Mouse (Mus musculus) right cerebral cortex, adult 18-20 months (tissue): ENCODE data around the gene Bahcc1.

Experiments used
- DNase-seq: peaks from one replicate; pipeline ENCODE4 v3.0.0; 2022; ENCODE audit warnings: mixed read lengths

The Bahcc1 gene

GRCm38 (mm10) chr11:120248160-120248793, 15.5 kb downstream of the Bahcc1 start:
- DNase-seq = no peak

DNA sequence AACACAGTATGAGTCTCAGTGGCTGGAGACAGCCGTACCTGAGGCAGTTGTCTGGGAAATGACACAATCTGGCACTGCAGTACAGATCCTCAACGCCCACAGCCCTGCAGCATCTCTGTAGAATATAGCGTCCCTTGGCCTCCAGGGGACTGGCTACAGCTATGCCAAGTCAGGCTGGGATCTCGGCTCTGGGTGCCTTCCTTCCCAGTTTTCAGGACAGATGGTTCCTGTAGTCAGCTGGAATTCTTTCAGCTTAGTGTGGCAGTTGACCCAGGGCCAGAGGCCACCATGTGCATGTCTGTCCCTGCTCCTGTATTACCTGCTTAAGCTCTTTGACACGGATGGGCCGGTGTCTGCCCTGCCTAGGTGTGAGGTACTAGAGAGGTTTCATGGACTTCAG, 16.2 kb downstream of the Bahcc1 start:
- no peak for DNase-seq

DNA sequence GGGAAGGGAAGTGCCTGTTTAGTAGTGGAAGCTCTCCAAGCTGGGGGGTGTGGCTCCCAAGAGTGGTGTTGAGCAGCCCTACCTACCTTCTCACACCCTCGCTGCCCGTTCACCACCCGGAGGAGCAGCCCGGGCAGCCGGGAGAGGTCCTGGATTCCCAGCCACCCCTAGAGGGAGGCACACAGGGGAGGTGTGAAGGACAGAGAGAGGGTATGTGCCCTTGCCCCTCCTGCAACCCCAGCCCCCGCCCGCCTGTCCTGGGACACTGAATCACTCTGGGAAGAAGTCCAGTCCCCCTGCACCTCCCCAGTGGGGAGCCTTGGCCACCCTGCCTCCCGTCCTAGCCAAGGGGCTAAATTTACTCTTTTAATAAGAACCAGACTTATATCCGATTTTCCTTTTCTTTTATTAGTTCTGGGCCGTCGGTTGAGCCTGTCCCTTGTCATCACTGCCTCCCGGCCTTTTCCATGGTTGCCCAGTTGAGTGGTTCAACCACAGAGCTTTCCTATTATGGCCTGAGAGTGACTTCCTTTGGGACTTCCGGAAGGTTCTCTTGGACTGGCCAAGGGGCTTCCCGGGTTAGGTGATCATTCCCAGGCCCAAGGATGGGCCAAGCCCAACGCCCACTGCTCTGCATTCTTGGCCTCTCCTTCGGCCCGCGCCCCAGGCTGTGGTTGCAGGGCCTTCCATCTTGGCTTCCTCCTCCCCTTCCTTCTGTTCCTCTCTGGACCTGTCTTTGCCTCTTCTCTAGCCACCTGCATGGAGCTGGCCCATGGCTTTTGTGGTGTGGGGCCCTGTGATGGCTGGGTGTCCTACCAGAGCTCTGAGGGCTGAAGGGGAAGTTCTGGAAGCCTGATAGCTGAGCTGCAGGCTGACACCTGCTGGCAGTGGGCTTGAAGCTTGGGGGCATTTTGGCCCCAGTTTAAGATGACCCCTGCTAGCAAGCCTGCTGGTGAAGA, 18.5 kb downstream of the Bahcc1 start:
- DNase-seq = no peak

GRCm38 (mm10) chr11:120251950-120252308, 19.2 kb downstream of the Bahcc1 start:
- DNase-seq = no peak

- DNase-seq = no peak
Measured at GRCm38 (mm10) chr11:120252398-120252797, 19.7 kb downstream of the Bahcc1 start.

DNA sequence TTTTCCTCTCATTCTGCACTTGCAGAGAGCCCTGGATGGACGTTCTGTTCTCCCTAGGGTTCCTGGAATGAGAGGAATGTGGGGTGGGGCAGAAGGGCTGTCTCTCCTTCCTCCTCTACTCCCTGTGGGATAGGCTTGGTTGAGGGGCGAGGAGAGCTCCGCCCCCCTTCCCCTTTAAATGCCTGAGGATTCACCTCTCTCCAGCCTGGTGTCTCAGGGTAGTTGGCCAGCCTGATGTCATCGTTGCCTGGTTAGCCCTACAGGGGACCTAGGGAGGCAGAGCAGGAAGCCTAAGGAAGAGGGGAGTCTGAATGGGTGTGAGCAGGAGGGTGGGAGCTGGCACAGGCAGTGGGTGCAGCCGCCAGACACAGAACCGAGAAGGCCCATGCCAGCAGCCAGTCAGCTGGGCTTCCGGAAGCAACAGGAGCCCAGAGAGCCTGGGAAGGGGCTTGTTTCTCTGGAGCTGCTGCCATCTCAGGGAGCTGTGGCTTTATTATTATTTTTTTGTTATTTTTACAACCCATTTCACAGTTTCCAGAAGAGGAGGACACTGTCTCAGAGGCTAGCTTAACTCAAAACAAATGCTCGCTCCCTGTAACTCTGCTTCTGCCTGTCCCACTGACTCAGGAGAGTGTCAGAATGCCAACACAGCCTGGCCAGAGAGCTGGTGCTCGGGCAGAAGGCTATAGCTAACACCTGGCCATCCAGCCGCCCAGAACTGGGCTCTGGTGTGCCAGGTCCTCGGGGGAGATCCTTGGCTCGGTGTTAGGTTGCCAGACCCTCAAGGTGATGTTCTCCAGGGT, 20.3 kb downstream of the Bahcc1 start:
- DNase-seq = no peak

DNA sequence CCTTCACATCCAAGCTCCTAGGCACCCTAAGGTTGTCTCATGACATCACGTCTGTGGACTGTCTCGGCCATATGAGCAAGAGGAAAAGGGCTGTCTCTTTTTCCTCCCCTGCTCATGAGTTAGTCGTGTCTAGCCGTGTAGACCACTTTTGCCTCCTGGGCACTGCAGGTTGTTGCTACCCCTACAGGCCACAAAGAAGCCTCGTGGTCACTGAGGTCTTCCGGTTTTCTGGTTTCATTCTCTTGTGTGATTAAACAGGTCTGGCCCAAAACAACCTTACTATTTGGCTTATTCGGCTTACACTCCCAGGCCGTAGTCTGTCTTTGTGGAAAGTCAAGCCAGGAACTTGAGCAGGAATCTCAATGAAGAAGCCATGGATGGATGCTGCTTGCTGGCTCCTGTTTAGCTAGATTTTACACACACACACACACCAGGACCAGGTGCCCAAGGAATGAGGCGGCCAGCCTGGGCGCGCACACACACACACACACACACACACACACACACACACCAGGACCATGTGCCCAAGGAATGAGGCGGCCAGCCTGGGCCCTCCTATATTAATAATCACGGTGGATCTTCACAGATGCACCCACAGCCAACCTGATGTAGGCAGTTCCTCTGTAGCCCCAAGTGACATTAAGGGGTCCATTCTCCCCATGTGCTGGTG, 21.0 kb downstream of the Bahcc1 start:
- DNase-seq = no peak

DNA sequence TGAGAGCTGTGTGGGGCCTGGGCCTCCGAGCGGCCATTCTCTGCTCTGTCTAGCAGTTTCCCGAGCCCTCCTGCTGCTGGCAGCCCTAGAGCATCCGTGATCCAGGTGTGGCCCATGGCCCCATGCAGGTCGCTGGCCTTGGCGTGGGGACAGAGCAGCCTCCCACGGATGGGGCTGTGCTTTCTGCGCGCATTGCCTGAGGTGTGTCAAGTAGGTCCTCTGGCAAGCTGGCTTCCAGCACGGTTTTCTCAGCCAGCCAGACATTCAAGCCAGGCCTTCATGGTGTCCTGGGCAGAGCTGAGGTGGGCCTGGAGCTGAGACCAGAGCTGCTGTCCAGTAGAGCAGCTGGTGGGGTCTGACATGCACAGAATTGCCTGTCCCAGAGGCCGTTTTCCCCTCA, 21.7 kb downstream of the Bahcc1 start:
- no peak for DNase-seq

- peak; percentile 67 for DNase-seq
Measured at GRCm38 (mm10) chr11:120255038-120255437, 22.3 kb downstream of the Bahcc1 start.

GRCm38 (mm10) chr11:120255499-120255898, 22.8 kb downstream of the Bahcc1 start:
- no peak for DNase-seq

DNA sequence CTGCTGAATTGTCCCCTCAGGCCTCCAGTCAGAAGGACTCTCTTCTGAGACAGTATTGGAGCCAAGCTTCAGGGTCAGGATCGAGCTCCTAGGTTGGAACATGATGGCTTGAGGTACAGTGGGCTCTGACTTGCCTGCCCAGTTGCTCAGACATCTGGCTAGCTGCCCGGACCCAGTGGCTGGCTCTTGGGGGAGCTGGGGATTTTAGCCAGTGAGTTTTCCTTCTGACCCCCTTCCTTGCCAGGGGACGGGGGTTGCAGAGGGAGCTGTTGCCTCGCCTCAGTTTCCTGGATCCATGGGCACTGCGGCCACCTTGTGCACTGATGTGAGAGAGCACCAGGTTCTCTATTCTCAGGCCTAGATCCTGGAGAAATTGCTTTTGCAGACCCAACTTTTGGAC, 23.4 kb downstream of the Bahcc1 start:
- DNase-seq = no peak

- DNase-seq = no peak
Measured at GRCm38 (mm10) chr11:120256543-120256942, 23.8 kb downstream of the Bahcc1 start.

DNA sequence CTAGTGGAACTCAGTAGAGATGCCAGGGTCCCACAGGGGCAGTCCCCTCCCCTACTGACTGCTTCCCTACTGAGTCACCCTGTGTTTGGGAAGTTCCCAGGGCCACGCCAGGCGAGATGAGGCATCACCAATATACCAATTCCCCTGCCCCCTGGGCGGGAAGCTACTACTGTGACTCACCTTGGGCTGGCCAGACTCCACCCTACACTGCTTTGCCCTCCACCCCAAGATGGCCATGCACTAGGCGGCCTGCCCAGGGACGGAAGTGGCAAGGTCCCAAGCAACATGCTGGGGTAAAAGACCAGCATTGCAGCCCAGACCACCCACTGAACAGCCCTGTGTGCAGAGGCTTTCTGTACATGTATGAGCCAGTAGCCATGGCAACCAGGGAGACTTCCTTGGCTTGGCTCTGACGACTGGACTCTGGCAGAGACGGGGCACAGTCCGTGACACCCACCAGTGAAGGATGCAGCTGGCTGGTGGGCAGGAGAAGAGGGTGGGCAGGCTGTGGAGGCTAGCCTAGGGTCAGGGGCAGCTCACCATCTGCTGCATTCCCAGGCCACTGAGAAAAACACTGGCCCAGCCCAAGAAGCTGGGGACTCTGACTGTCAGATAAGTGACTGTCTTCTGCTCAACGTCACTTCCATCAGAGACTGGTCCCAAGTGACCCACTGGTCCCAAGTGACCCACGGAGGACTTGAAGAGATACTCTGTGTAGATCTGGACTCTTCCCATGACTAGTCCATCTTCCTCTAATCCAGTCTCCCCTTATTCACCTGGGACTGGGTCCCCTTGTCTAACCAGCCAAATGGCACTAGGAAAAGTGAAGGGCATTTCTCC, 24.5 kb downstream of the Bahcc1 start:
- DNase-seq = no peak

DNA sequence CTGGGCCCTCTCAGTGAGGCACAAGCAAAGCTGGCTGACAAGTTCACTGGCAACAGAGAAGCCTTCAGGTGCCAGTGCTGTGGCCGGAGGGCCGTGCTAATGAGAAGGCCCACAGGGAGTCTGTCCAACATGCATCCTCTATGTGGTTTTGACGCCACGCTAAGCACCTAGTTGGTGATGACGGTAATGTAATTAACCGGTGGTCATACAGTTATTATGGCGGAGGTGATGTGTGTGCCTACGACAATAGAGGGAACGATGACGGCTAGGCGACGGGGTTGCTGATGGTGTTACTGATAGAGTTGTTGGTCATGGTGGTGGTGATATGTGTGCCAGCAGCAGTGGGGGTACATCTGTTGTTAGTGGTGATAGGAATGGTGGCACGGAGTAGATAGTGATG, 25.2 kb downstream of the Bahcc1 start:
- DNase-seq = no peak

GRCm38 (mm10) chr11:120258896-120259689, 26.3 kb downstream of the Bahcc1 start:
- DNase-seq = no peak

DNA sequence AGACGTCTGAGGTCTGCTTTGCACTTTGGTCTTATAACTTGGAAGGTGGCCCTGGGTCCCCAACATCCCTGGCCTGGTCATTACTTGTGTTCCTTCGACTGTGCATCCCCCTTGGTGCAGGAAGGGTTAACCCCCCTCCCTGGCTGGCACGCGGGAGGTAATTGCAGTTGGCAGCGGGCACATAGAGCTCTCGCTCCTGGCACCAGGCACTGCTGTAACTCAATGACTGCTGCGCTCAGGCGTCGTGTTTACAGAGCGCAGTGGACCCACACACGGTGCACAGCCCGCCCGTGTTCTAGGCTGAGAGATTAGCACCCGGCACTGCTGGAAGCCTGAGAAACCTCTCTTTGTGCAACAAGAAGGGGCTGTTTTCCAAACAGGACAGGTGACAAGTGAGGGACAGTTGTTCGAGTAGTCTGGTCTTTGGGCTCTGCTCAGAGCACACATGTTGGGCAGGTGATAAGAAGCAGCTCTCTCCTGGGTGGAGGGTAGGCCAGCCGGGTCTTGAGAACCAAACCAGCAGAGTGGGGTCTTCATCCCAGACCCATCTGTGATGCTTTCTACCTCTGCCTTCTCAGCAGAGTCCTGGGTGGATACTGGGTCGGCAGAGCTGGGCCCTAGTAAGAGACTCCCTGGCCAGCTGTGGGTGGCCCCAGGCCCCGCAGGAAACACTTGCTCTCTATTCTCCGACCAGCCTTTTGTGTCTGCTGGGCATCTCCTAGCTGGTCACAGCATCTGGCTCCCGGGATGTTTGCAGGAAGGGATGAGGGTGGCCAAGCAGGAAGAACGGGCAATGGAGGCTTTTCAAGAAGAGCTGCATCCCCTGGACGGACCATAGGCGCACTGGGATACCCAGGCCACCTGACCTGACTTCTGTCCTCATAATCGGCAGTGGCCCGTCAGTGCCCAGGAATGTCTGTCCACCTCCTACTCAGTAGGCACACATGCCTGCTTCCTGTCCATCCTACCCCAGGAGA, 27.3 kb downstream of the Bahcc1 start:
- DNase-seq = peak; percentile 27

- DNase-seq = no peak
Measured at GRCm38 (mm10) chr11:120260769-120261150, 28.0 kb downstream of the Bahcc1 start.

- peak; percentile 93 for DNase-seq
Measured at GRCm38 (mm10) chr11:120261416-120262355, 28.9 kb downstream of the Bahcc1 start.
